Comparison of ENCODE assay signal across 23 mouse cellular contexts in the genomic region with DNA sequence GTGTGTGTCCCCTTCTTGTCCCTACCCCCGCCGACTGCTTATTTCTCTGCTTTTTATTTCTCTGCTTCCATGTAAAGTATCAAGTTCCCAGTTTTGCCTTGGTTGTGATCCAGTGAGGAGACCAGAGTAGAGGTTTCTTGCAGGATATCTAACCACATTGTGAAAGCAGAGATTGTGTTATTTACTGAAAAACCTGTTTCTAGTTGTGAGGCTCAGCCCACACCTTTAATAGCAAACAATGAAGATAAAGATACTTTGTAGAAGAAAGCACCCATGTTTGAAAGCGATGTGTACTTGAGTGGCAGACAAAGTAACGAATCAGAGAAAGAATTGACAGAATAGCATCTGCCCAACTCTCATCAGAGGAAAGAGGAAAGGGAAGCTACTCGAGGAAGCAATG.
"Had no signal": no experiment of that assay in that cellular context is flagged by ENCODE, and none has a peak within 500 bp of the region (broad histone marks: within the 10 kb centered on the region; RNA-seq: fewer than 3 reads in every experiment).

No protein-coding gene starts in this region.

- H3K4me1 ChIP-seq: heart, embryonic 13.5 days; heart, embryonic 15.5 days; hindbrain, embryonic 13.5 days; hindbrain, embryonic 15.5 days; limb, embryonic 12.5 days had no signal

- H3K9me3 ChIP-seq: heart, embryonic 13.5 days; heart, embryonic 15.5 days; hindbrain, embryonic 13.5 days; hindbrain, embryonic 15.5 days; limb, embryonic 10.5 days; limb, embryonic 12.5 days had no signal

- H3K4me2 ChIP-seq: heart, embryonic 11.5 days; heart, embryonic 13.5 days; heart, embryonic 15.5 days; hindbrain, embryonic 13.5 days; hindbrain, embryonic 15.5 days; limb, embryonic 12.5 days had no signal

- H3K27me3 ChIP-seq: heart, embryonic 13.5 days; heart, embryonic 15.5 days; hindbrain, embryonic 13.5 days; hindbrain, embryonic 15.5 days had no signal

- H3K36me3 ChIP-seq: heart, embryonic 13.5 days; heart, embryonic 15.5 days; hindbrain, embryonic 13.5 days; hindbrain, embryonic 15.5 days; limb, embryonic 10.5 days; limb, embryonic 12.5 days had no signal

- H3K4me3 ChIP-seq: heart, adult 2 months; heart, embryonic 13.5 days; heart, embryonic 15.5 days; hindbrain, embryonic 13.5 days; hindbrain, embryonic 15.5 days; layer of hippocampus, adult 2 months; left cerebral cortex, adult 2 months; limb, embryonic 10.5 days; limb, embryonic 12.5 days had no signal

- H3K27ac ChIP-seq: heart, adult 2 months; heart, embryonic 13.5 days; heart, embryonic 15.5 days; hindbrain, embryonic 13.5 days; hindbrain, embryonic 15.5 days; hindbrain, postnatal 0 days; layer of hippocampus, adult 2 months; left cerebral cortex, adult 2 months; limb, embryonic 10.5 days; limb, embryonic 12.5 days had no signal

- DNase-seq: forebrain, postnatal 0 days; gastrocnemius, postnatal 14 days; gastrocnemius, postnatal 36 days; heart, adult 11 months; heart, adult 2 months; heart, postnatal 14 days; heart, postnatal 36 days; kidney, adult 18-20 months; kidney, adult 8-10 months; kidney, postnatal 10 days; kidney, postnatal 25 days; kidney, postnatal 4 days had no signal

- H3K9ac ChIP-seq: forebrain, postnatal 0 days; heart, embryonic 13.5 days; heart, embryonic 15.5 days; hindbrain, embryonic 13.5 days; hindbrain, embryonic 15.5 days; limb, embryonic 12.5 days had no signal

- ATAC-seq: forebrain, postnatal 0 days; hindbrain, postnatal 0 days; intestine, embryonic 16.5 days had no signal
